Mouse (Mus musculus) lung, embryonic 14.5 days (tissue): Measurements from ENCODE around the gene Speer4e. TPM values are rescaled to one million over a fixed set of nuclear protein-coding genes. Genes with fewer than 3 reads are reported as not detected.
"Not testable (repeated sequence)": the region's sequence is repeated elsewhere in the genome, so short reads cannot be mapped to it uniquely, and the experiment has no call there.

Experiments
- ATAC-seq: fragments of 200-750 bp; cut with Nextera tagmentation; 2 replicates; pipeline ENCODE4 v1.8.0; 2017; ENCODE audit warnings: mild to moderate bottlenecking, moderate TSS enrichment, moderate library complexity; ENCODE audit not compliant: insufficient read depth
- DNase-seq: peaks from one replicate; pipeline ENCODE4 v3.0.0-alpha.2; 2015
- H3K27ac ChIP-seq: fragments of 300-500 bp; sonication (generic); 2 replicates; pipeline ENCODE4 v1.5.1; 2014; ENCODE audit warnings: low read depth, mild to moderate bottlenecking, moderate library complexity
- H3K27me3 ChIP-seq: fragments of 300-500 bp; sonication (generic); 2 replicates; pipeline ENCODE4 v1.6.1; 2014; ENCODE audit warnings: low read length, control low read depth; ENCODE audit not compliant: insufficient read depth
- H3K36me3 ChIP-seq: fragments of 300-500 bp; sonication (generic); 2 replicates; pipeline ENCODE4 v1.6.1; 2014; ENCODE audit warnings: control low read depth; ENCODE audit not compliant: insufficient read depth
- H3K4me1 ChIP-seq: fragments of 300-500 bp; sonication (generic); 2 replicates; pipeline ENCODE4 v1.6.1; 2014; ENCODE audit warnings: antibody characterized with exemption, control low read depth; ENCODE audit not compliant: insufficient read depth
- H3K4me2 ChIP-seq: fragments of 300-500 bp; sonication (generic); 2 replicates; pipeline ENCODE4 v1.6.1; 2014; ENCODE audit warnings: mild to moderate bottlenecking
- H3K4me3 ChIP-seq: fragments of 300-500 bp; sonication (generic); 2 replicates; pipeline ENCODE4 v1.5.1; 2014; ENCODE audit warnings: low read depth, low read length
- H3K9ac ChIP-seq: fragments of 300-500 bp; sonication (generic); 2 replicates; pipeline ENCODE4 v1.6.1; 2014
- H3K9me3 ChIP-seq: fragments of 300-500 bp; sonication (generic); 2 replicates; pipeline ENCODE4 v1.6.1; 2016; ENCODE audit warnings: low read depth, low read length, control low read depth
- CTCF ChIP-seq: IDR thresholded peaks from 2 replicates; pipeline ENCODE4 v1.5.1; 2016; ENCODE audit warnings: antibody characterized with exemption, low read depth
- WGBS: fragments of 180-500 bp; shearing (Covaris S2); extraction: QIAGEN DNeasy Blood & Tissue Kit; methylation state at CpG from one replicate; pipeline ENCODE4 v1.1.7; 2014; 5-methylcytosine and 5-hydroxymethylcytosine counted together
- polyA plus RNA-seq: library from polyadenylated mRNA; unstranded; fragments of >200 nt; fragmentation: Nextera tagmentation; extraction: Ambion mirVana; gene quantifications from 2 replicates; pipeline ENCODE4 v1.2.1, GENCODE M21; 2014

Gene Speer4e
- polyA plus RNA-seq, 1 experiment from 2014 or later: not detected

GRCm38 (mm10) chr5:14952749-14953148 lies 14.5 kb upstream of the Speer4e start:
- not testable (repeated sequence) for H3K4me1 ChIP-seq, ATAC-seq, DNase-seq, H3K9ac ChIP-seq, H3K4me2 ChIP-seq, H3K36me3 ChIP-seq, H3K27ac ChIP-seq, H3K27me3 ChIP-seq, H3K4me3 ChIP-seq
- WGBS: 65% methylated on average over 3 of the region's 3 CpGs
- H3K9me3 ChIP-seq: peaks cover 11% of the 10 kb centered on the region

- H3K9ac ChIP-seq, H3K4me1 ChIP-seq, H3K27ac ChIP-seq, H3K4me3 ChIP-seq, DNase-seq, H3K27me3 ChIP-seq, H3K36me3 ChIP-seq, H3K4me2 ChIP-seq, ATAC-seq: not testable (repeated sequence)
- 66% methylated on average over 7 of the region's 7 CpGs for WGBS
- peaks cover 11% of the 10 kb centered on the region for H3K9me3 ChIP-seq
Measured at GRCm38 (mm10) chr5:14951822-14952221, 13.6 kb upstream of the Speer4e start.

GRCm38 (mm10) chr5:14947482-14948198 lies 9.4 kb upstream of the Speer4e start:
- H3K27me3 ChIP-seq, ATAC-seq, H3K9me3 ChIP-seq, H3K4me2 ChIP-seq, H3K4me3 ChIP-seq, H3K4me1 ChIP-seq, H3K27ac ChIP-seq, H3K36me3 ChIP-seq, H3K9ac ChIP-seq: not testable (repeated sequence)
- DNase-seq: peak; percentile 33
- 49% methylated on average over 4 of the region's 4 CpGs for WGBS

- H3K27ac ChIP-seq, DNase-seq, H3K36me3 ChIP-seq, H3K27me3 ChIP-seq, H3K9me3 ChIP-seq, ATAC-seq, H3K4me2 ChIP-seq, H3K9ac ChIP-seq, H3K4me1 ChIP-seq, H3K4me3 ChIP-seq: not testable (repeated sequence)
- 46% methylated on average over 4 of the region's 4 CpGs for WGBS
Measured at GRCm38 (mm10) chr5:14945524-14945923, 7.3 kb upstream of the Speer4e start.

GRCm38 (mm10) chr5:14941043-14941442 lies 2.8 kb upstream of the Speer4e start:
- 86% methylated on average over 1 of the region's 1 CpGs for WGBS

GRCm38 (mm10) chr5:14933721-14934120 lies 4.5 kb downstream of the Speer4e start:
- H3K4me3 ChIP-seq, ATAC-seq, H3K9ac ChIP-seq, H3K9me3 ChIP-seq, DNase-seq, H3K4me2 ChIP-seq, H3K27me3 ChIP-seq, H3K36me3 ChIP-seq, H3K27ac ChIP-seq, H3K4me1 ChIP-seq: not testable (repeated sequence)
- WGBS: 65% methylated on average over 5 of the region's 6 CpGs

More at GRCm38 (mm10) chr5:14941043-14941442, 2.8 kb upstream of the Speer4e start:
- not testable (repeated sequence) for DNase-seq, H3K27me3 ChIP-seq, ATAC-seq, H3K9ac ChIP-seq, H3K4me3 ChIP-seq, H3K4me2 ChIP-seq, H3K27ac ChIP-seq, H3K4me1 ChIP-seq, H3K36me3 ChIP-seq, H3K9me3 ChIP-seq

- H3K4me1 ChIP-seq, H3K4me3 ChIP-seq, H3K9ac ChIP-seq, ATAC-seq, H3K9me3 ChIP-seq, H3K4me2 ChIP-seq, H3K27me3 ChIP-seq, H3K27ac ChIP-seq, H3K36me3 ChIP-seq: not testable (repeated sequence)
- WGBS: 28% methylated on average over 4 of the region's 4 CpGs
- peak; percentile 34 for DNase-seq
- peak; percentile 34; the same call in 1 of the 2 replicates for TF ChIP-seq CTCF
Measured at GRCm38 (mm10) chr5:14927047-14927446, 11.2 kb downstream of the Speer4e start.

GRCm38 (mm10) chr5:14914799-14915198 lies 23.4 kb downstream of the Speer4e start, which contains the start of gene Gm9758:
Gene Gm9758, minus strand, starts transcription at chr5:14914899.
- not testable (repeated sequence) for ATAC-seq, H3K27ac ChIP-seq, H3K36me3 ChIP-seq, H3K9me3 ChIP-seq, H3K4me2 ChIP-seq, H3K4me1 ChIP-seq, H3K9ac ChIP-seq, H3K4me3 ChIP-seq, DNase-seq, H3K27me3 ChIP-seq
- 38% methylated on average over 1 of the region's 1 CpGs for WGBS

GRCm38 (mm10) chr5:14914361-14914760 lies 23.9 kb downstream of the Speer4e start:
- H3K9me3 ChIP-seq, H3K27ac ChIP-seq, H3K4me3 ChIP-seq, H3K36me3 ChIP-seq, H3K27me3 ChIP-seq, H3K9ac ChIP-seq, DNase-seq, H3K4me1 ChIP-seq, ATAC-seq, H3K4me2 ChIP-seq: not testable (repeated sequence)
- WGBS: 68% methylated on average over 2 of the region's 3 CpGs

- not testable (repeated sequence) for H3K4me2 ChIP-seq, ATAC-seq, H3K9me3 ChIP-seq, H3K27ac ChIP-seq, H3K9ac ChIP-seq, H3K36me3 ChIP-seq, H3K27me3 ChIP-seq, H3K4me1 ChIP-seq, H3K4me3 ChIP-seq
- WGBS: 11% methylated on average over 3 of the region's 3 CpGs
- peak; percentile 13 for DNase-seq
Measured at GRCm38 (mm10) chr5:14903539-14903938, 34.7 kb downstream of the Speer4e start.
